Mouse (Mus musculus) forebrain, embryonic 11.5 days (tissue): ENCODE results near the gene Cryba4. TPM values are rescaled to one million over a fixed set of nuclear protein-coding genes. Genes with fewer than 3 reads are reported as not detected.

Source experiments
- ATAC-seq: fragments of 200-750 bp; cut with Nextera tagmentation; replicated peaks from 2 replicates; pipeline ENCODE4 v1.8.0; 2017; ENCODE audit warnings: moderate TSS enrichment; ENCODE audit not compliant: low FRiP score
- DNase-seq: peaks from one replicate; pipeline ENCODE4 v3.0.0-alpha.2; 2017; ENCODE audit warnings: low spot score
- H3K27ac ChIP-seq: fragments of 300-500 bp; sonication (generic); 2 replicates; pipeline ENCODE4 v1.5.1; 2014; ENCODE audit warnings: low read depth, low read length
- H3K27me3 ChIP-seq: fragments of 300-500 bp; sonication (generic); 2 replicates; pipeline ENCODE4 v1.6.1; 2014; ENCODE audit warnings: mild to moderate bottlenecking, low read length, mixed read lengths; ENCODE audit not compliant: control insufficient read depth, insufficient read depth
- H3K36me3 ChIP-seq: fragments of 300-500 bp; sonication (generic); 2 replicates; pipeline ENCODE4 v1.6.1; 2014; ENCODE audit warnings: mild to moderate bottlenecking, low read length, moderate library complexity, mixed read lengths; ENCODE audit not compliant: control insufficient read depth, insufficient read depth
- H3K4me1 ChIP-seq: fragments of 300-500 bp; sonication (generic); replicated peaks from 2 replicates; pipeline ENCODE4 v1.6.1; 2014; ENCODE audit warnings: low read length, mixed read lengths; ENCODE audit not compliant: control insufficient read depth, insufficient read depth
- H3K4me2 ChIP-seq: fragments of 300-500 bp; sonication (generic); 2 replicates; pipeline ENCODE4 v1.6.1; 2014; ENCODE audit warnings: low read depth, mild to moderate bottlenecking, low read length, moderate library complexity, mixed read lengths; ENCODE audit not compliant: severe bottlenecking
- H3K4me3 ChIP-seq: fragments of 300-500 bp; sonication (generic); 2 replicates; pipeline ENCODE4 v1.5.1; 2014; ENCODE audit warnings: low read depth, low read length
- H3K9ac ChIP-seq: fragments of 300-500 bp; sonication (generic); 2 replicates; pipeline ENCODE4 v1.6.1; 2014; ENCODE audit warnings: low read length
- H3K9me3 ChIP-seq: fragments of 300-500 bp; sonication (generic); 2 replicates; pipeline ENCODE4 v1.6.1; 2016; ENCODE audit warnings: low read length, mixed read lengths; ENCODE audit not compliant: control insufficient read depth
- WGBS: fragments of 180-500 bp; shearing (Covaris S2); extraction: QIAGEN DNeasy Blood & Tissue Kit; methylation state at CpG from one replicate; pipeline ENCODE4 v1.1.7; 2014; 5-methylcytosine and 5-hydroxymethylcytosine counted together
- polyA plus RNA-seq: library from polyadenylated mRNA; unstranded; fragments of >200 nt; fragmentation: Nextera tagmentation; extraction: Ambion mirVana; gene quantifications from 2 replicates; pipeline ENCODE4 v1.2.1, GENCODE M21; 2014

The Cryba4 gene
- polyA plus RNA-seq, 1 experiment from 2014 or later: 0.48 TPM

- H3K27ac ChIP-seq: no peak overlapping the region
- 83% methylated on average over 9 of the region's 9 CpGs for WGBS
Measured at GRCm38 (mm10) chr5:112288193-112289141, 36.1 kb upstream of the Cryba4 start.

GRCm38 (mm10) chr5:112287652-112288051 is 35.3 kb upstream of the Cryba4 start:
- no peaks in the 10 kb centered on the region for H3K36me3 ChIP-seq
- 94% methylated on average over 2 of the region's 2 CpGs for WGBS
- H3K4me1 ChIP-seq: no peaks in the 10 kb centered on the region
- H3K4me3 ChIP-seq: no peak overlapping the region
- H3K27me3 ChIP-seq: no peaks in the 10 kb centered on the region
- H3K4me2 ChIP-seq: no peak overlapping the region
- no peak overlapping the region for H3K27ac ChIP-seq
- DNase-seq: no peak
- no peaks in the 10 kb centered on the region for H3K9me3 ChIP-seq
- ATAC-seq: no peak
- no peak overlapping the region for H3K9ac ChIP-seq

More at GRCm38 (mm10) chr5:112288193-112289141, 36.1 kb upstream of the Cryba4 start:
- no peaks in the 10 kb centered on the region for H3K9me3 ChIP-seq
- H3K9ac ChIP-seq: no peak overlapping the region
- H3K27me3 ChIP-seq: no peaks in the 10 kb centered on the region
- H3K36me3 ChIP-seq: no peaks in the 10 kb centered on the region
- no peaks in the 10 kb centered on the region for H3K4me1 ChIP-seq
- H3K4me2 ChIP-seq: no peak overlapping the region
- DNase-seq (no peak), ATAC-seq (no peak)
- H3K4me3 ChIP-seq: no peak overlapping the region

GRCm38 (mm10) chr5:112286984-112287641 is 34.8 kb upstream of the Cryba4 start:
- Histone ChIP-seq H3K4me2 (no peak overlapping the region), H3K4me1 (no peaks in the 10 kb centered on the region), H3K4me3 (no peak overlapping the region), H3K9me3 (no peaks in the 10 kb centered on the region), H3K27me3 (no peaks in the 10 kb centered on the region), H3K27ac (no peak overlapping the region), H3K9ac (no peak overlapping the region), H3K36me3 (no peaks in the 10 kb centered on the region)
- 82% methylated on average over 11 of the region's 11 CpGs for WGBS
- ATAC-seq (no peak), DNase-seq (no peak)

GRCm38 (mm10) chr5:112286608-112286983 is 34.3 kb upstream of the Cryba4 start:
- ATAC-seq (no peak), DNase-seq (no peak)
- Histone ChIP-seq H3K9ac (no peak overlapping the region), H3K4me3 (no peak overlapping the region), H3K27ac (no peak overlapping the region), H3K9me3 (no peaks in the 10 kb centered on the region), H3K4me2 (no peak overlapping the region), H3K36me3 (no peaks in the 10 kb centered on the region), H3K4me1 (no peaks in the 10 kb centered on the region; the same call in 1 of the 2 replicates), H3K27me3 (no peaks in the 10 kb centered on the region)
- WGBS: 84% methylated on average over 2 of the region's 2 CpGs

GRCm38 (mm10) chr5:112285548-112286085 is 33.3 kb upstream of the Cryba4 start:
- DNase-seq: no peak
- H3K4me2 ChIP-seq: no peak overlapping the region
- H3K4me3 ChIP-seq: no peak overlapping the region
- H3K9me3 ChIP-seq: no peaks in the 10 kb centered on the region
- no peak for ATAC-seq
- H3K27me3 ChIP-seq: no peaks in the 10 kb centered on the region
- 95% methylated on average over 7 of the region's 7 CpGs for WGBS
- H3K36me3 ChIP-seq: no peaks in the 10 kb centered on the region
- peaks cover 3% of the 10 kb centered on the region; the same call in 1 of the 2 replicates for H3K4me1 ChIP-seq
- no peak overlapping the region for H3K27ac ChIP-seq
- H3K9ac ChIP-seq: no peak overlapping the region

GRCm38 (mm10) chr5:112284203-112284582 is 31.9 kb upstream of the Cryba4 start:
- H3K4me1 ChIP-seq: peaks cover 3% of the 10 kb centered on the region; the same call in 1 of the 2 replicates
- 81% methylated on average over 7 of the region's 7 CpGs for WGBS
- DNase-seq: no peak

GRCm38 (mm10) chr5:112283543-112284202 is 31.4 kb upstream of the Cryba4 start:
- ATAC-seq (no peak), DNase-seq (no peak)
- 76% methylated on average over 10 of the region's 10 CpGs for WGBS
- no peak overlapping the region for H3K27ac ChIP-seq
- H3K4me3 ChIP-seq: no peak overlapping the region
- no peaks in the 10 kb centered on the region for H3K36me3 ChIP-seq
- H3K9me3 ChIP-seq: no peaks in the 10 kb centered on the region
- H3K4me2 ChIP-seq: no peak overlapping the region
- H3K27me3 ChIP-seq: no peaks in the 10 kb centered on the region
- peaks cover 3% of the 10 kb centered on the region; the same call in 1 of the 2 replicates for H3K4me1 ChIP-seq
- H3K9ac ChIP-seq: no peak overlapping the region

More at GRCm38 (mm10) chr5:112284203-112284582, 31.9 kb upstream of the Cryba4 start:
- Histone ChIP-seq H3K9ac (no peak overlapping the region), H3K27me3 (no peaks in the 10 kb centered on the region), H3K9me3 (no peaks in the 10 kb centered on the region), H3K27ac (no peak overlapping the region), H3K4me2 (no peak overlapping the region), H3K36me3 (no peaks in the 10 kb centered on the region), H3K4me3 (no peak overlapping the region)
- ATAC-seq: no peak

GRCm38 (mm10) chr5:112282780-112283482 is 30.6 kb upstream of the Cryba4 start:
- DNase-seq (no peak), ATAC-seq (no peak)
- 84% methylated on average over 9 of the region's 9 CpGs for WGBS
- no peaks in the 10 kb centered on the region for H3K27me3 ChIP-seq
- H3K27ac ChIP-seq: no peak overlapping the region
- H3K4me2 ChIP-seq: no peak overlapping the region
- no peak overlapping the region for H3K4me3 ChIP-seq
- H3K9me3 ChIP-seq: no peaks in the 10 kb centered on the region
- no peaks in the 10 kb centered on the region for H3K36me3 ChIP-seq
- H3K9ac ChIP-seq: no peak overlapping the region
- H3K4me1 ChIP-seq: peaks cover 3% of the 10 kb centered on the region; the same call in 1 of the 2 replicates
